Mouse (Mus musculus) frontal cortex, postnatal 10 days (tissue): Measurements from ENCODE around the gene Calm5.
A peak's percentile ranks its signal among the peaks of the same experiment; 100 is the strongest.
"Not testable (repeated sequence)": the region's sequence is repeated elsewhere in the genome, so short reads cannot be mapped to it uniquely, and the experiment has no call there.

Experiments used
- DNase-seq, 2 experiments: peaks; one replicate each; pipeline ENCODE4 v3.0.0; 2022; ENCODE audit warnings: low spot score in 2 of 2, mixed read lengths in 1 of 2

The Calm5 gene

DNA sequence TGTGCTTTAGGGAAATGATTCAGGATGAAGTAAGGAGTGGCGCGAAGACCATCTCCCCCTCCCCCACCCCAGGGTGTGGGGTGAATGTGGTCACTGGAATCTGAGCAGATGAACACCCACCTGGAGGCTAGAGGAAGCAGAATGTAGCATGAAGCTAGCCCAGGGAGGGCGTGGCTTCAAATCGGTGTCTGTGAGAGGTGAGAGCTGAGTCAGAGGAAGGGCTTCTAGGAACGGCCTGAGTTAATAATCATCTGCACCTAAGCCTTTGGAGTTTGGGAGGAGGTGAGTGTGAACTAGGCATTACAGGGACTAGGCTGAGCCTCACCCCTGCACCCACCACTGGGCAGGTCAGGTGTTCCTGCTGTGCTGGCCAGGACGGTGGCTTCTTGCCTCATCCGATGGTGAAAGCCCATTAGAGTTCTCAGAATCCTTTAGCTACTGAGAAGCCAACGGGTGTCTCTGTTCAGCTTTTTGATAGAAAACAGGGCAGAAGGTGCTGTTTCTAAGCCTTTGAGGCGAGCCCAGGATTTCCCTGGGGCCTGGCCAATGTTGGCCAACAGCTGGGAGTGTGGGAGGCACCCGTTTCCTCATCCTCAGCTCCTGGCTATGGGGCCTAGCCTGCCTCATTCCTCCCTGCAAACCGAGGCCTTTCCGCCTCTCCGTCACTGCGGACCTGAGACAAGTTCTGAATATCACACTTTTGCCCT is 11.8 kb downstream of the Calm5 start:
- no peak for DNase-seq

DNA sequence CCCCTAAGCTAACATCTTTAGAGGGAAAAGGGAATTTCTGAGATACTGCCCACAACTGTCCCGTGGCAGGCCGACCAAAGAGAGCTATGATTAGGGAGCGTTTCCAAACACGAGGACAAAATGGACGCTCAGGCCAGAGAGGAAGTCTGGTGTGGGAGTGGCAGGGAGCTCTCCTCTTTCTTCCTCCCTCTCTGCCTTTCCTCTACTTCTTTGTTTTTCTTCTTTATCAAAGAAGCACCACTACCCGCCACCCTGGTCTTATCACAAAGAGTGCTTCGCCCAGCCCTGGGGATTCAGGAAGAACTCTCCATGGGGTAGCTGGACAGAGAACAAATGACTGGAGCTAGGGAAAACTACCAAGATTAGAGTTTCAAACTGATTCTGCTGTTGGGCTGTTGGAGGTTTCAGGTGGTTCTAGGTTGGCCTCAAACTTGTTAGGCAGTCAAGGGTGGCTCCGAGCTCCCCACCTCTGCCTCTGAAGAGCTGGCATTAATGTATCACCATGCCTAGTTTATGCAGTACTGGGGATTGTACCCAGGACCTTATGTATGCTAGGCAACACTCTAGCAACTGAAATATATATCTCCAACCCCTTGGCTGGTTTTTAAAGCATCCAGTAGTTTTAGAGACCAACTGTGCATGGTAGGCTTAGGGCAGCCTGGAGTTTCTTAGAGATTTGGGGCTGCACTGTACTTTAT is 12.5 kb downstream of the Calm5 start:
- no peak for DNase-seq

DNA sequence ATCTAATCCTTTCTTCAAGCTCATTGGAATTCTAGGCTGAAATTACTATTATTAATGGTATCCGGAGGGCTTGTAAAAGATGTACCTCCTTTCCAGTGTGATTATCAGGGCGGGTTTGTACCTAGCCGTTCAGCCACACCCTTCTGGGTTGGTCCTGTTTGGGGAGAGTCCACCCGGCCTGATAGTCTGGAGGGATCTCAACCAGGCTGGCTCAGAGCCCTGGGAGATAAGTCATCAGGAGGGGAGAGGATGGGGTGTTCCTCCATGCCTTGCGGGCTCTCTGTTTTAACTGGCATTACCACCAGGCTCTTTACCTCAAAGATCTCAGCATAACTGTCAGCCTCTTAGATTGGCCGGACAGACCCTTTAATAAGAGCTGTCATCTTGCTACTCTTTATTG is 13.2 kb downstream of the Calm5 start:
- no peak for DNase-seq

DNA sequence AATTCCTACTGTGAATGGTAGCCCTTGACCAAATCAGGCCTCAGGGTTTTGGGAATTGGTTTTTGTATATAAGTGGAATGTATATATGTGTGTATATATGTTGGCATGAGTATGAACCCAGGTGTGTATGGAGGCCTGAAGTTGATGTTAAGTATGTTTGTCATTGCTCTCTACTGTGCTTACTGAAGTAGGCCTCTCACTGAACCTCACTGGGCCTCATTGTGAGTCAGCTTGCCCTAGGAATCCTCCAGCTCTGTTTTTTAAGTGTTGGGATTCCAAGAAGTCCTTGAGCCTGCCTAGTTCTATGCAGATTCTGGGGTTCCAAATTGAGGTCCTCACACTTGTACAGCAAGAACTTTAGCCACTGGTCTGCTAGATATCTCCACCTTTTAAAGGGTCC is 15.9 kb downstream of the Calm5 start:
- DNase-seq: no peak

DNA sequence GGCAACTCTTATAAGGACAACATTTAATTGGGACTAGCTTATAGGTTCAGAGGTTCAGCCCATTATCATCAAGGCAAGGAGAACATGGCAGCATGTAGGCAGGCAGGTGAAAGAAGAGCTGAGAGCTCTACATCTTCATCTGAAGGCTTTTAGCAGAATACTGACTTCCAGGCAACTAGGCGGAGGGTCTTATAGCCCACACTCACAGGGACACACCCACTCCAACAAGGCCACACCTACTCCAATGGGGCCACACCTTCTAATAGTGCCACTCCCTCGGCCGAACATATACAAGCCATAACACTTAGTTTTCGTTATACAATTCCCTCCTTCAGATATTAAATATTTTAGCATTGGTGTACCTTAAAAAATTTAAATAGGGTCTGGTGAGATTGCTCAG is 18.9 kb downstream of the Calm5 start:
- no peak for DNase-seq

DNA sequence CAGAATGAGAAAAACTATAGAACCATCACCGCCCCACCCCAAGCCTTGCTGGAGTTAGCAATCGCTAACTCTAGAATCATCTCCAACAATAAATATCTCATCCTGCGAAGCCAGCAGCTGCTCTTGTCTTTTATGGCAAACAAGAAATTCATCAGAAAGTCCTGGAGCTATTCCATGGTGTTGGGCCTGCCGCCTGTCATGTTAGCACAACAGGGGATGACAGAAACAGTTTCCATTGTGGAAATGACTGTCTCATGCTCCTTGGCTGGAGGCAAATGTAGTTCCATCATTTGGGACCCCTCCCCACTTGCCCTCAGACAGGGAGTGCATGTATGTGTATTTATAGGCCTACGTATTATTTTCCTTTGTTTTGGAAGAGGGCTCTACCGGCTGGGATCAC is 22.5 kb downstream of the Calm5 start:
- DNase-seq: no peak

DNA sequence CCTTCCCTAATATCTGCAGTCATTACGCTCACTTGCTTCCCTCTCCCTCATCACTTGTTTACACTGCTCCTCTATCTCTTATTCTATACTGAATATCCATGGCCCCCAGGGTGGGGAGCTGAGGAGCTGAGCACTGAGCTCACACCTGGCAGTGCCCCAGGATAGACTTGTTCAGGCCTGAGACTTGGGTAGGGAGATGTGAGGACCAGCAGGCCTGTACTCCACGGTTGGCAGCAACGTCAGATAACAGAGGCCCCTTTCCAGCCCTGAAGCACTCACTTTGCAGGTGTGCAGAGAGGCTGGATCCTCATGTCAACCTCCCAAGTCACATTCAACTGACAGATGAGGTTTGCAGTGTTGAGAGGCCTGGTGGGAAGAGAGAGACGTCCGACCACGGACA is 23.2 kb downstream of the Calm5 start:
- no peak for DNase-seq

DNA sequence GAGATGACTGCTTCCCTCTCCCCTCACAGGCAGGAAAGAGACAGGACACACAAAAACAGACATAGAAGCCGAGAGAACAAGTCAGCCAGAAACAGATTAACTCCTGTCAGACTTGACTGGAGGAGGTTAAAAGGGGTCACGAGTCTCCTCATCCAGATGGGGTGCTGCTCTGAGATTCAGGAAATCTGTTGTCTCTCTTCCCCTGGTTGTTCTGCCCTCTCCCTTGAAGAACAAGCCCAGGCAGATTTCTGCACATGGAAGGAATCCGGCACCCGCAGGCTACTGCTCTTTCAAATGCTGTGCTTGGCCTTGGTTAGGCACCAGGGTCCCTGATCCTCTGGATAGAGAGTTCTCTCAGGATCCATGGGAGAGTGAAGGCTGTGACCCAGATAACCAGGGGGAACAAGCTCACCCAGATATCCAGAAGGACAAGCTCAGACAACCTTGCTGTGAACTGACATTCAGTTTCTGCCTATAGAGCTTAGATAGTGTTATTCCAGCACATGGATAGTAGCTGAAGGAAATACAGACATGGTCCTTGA is 23.8 kb downstream of the Calm5 start:
- no peak for DNase-seq

DNA sequence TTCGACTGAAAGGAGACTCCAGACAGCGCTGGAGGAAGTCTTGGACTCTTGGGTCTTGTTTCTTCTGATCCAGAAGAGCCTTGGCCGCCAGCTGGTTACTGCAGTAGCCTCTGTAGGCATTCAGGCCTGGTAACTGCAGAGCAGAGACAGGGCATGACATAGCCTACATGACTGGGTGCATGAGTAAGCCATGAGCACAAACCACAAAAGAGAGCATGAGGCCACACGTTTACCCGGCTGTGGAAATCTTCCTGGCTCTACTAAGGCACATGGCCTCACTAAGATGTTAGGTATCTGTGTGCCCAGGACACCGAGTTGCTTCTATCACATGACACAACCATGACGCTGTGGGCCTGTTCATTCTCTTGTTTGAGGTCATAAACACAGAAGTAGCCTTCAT is 32.7 kb downstream of the Calm5 start:
- DNase-seq: no peak

DNA sequence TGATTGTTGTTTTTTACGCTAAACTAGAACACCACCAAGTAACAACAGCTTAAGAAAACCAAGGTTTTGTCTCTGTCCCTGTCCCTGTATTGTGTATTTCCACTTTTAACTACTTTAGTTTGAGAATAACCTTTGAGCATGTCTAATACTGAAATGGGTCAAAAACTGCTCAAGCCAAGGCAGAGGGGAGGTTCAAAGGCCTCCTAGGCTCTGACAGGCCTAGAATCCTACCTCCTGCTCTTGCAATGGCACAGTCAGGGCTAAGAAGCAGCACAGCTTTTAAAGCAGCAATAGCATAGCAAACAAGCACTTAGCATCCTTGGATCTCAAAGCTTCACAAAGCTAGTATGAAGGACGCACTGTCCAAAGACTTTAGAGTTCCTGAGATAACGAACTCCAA is 35.1 kb downstream of the Calm5 start:
- DNase-seq: no peak

DNA sequence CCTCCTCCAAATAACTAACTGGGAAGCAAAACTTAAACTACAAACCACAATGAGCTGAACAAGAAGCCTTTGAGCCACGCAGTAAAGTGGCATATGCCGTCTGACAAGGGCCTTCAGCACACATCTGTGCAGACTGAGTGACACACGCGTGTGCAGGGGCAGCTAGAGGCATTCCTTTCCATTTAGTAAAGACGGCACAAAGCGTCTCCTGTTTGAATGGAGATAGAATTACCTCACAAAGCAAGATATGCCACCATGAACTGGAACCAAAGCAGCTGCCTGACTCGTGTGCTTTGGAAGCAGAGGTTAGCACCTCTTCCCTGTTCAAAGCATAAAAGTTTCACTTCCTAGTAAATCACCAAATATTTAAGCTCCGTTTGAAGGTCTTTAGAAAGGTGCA is 36.1 kb downstream of the Calm5 start:
- no peak for DNase-seq

DNA sequence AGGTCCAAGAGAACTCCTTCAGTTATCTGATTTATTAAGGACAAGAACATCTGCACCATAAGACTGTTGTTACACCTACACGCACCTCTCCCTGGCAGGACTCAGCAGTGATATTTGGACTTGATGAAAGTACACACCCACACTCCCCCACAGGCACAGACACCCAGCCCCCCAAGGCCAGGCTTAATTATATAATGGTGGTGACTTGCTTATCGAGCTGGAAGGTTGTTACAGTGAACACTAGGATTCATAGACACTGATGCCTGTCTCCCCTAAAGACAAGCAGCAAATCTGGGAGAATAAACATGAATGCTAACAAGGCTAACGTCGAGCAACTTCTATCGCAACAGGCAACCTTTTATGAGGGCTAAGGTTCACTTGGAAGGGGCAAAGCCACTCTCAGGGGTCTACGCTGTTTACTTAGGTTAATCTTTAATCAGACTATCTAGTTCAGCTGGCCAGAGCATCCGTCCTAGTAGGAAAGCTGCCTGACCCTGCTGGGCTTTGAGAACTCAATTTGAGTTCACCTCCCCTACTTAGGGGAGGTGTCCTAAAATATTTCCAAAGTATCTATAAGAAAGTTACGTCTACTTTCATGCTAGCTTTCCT is 37.6 kb downstream of the Calm5 start:
- DNase-seq: no peak

DNA sequence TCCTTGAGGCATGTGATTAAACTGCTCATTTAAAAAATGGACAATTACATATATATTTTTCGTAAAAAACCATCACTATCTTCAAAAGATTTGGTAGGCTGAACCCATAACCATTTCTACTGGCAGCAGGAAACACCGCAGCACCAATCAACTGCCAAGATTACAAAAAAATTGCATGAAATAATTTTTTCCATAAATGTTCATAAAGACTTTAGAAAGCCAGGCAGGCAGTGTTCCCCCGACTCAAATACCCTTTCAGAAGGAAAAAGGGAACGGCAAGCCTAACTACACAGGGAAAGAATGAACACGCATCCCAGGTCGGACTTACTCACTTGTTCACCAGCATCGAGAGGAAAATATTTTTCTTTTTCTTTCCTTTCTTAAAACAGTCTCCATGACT is 38.6 kb downstream of the Calm5 start:
- no peak for DNase-seq

DNA sequence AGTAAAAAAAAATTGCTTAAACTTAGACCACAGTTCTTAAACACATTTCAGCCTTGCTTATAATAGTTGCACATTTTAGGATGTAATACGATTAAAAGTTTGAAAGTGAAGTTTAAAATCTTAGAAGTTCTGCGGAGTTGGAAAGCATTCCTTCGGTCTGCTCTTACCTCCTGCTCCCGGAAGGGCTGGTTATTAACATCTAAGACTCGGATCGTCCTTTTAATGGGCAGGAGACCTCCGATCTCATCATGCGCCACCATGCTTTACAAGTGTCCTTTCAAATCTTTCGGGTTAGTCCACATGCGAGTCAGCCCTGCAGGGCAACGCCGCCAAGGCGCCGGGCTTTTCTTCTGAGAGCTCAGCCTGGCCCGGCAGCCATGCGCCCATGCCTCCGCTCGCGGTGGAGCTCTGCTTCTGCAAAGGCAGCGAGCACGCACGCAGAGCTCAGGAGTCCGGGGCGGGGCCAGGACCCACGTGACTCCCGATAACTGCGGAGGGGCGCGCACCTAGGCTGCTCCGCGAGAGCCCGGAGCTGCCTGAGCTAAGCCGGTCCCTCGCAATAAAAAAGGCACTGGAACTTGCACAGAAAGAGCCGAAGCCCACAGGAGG is 39.3 kb downstream of the Calm5 start:
- DNase-seq: peak; percentile 71 to 82

DNA sequence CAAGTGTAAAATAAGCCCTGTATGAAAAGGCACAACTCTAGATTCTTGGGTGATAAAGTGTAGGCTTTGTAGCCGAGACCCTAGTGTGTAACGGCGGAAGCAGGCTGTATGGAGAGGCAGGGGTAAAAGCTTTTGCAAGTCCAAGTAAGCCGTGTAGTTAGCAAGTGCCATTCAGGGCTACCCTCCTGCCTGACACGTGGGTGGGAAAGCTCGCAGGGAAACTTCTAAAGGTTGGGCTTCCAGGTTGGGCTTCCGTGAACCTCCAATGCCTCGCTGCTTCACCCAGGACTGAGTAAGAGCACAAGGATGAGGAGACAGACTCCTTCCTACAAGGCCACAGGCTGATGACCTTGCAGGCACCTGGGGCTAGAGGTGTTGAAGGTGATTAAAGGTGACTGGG is 40.6 kb downstream of the Calm5 start:
- no peak for DNase-seq

DNA sequence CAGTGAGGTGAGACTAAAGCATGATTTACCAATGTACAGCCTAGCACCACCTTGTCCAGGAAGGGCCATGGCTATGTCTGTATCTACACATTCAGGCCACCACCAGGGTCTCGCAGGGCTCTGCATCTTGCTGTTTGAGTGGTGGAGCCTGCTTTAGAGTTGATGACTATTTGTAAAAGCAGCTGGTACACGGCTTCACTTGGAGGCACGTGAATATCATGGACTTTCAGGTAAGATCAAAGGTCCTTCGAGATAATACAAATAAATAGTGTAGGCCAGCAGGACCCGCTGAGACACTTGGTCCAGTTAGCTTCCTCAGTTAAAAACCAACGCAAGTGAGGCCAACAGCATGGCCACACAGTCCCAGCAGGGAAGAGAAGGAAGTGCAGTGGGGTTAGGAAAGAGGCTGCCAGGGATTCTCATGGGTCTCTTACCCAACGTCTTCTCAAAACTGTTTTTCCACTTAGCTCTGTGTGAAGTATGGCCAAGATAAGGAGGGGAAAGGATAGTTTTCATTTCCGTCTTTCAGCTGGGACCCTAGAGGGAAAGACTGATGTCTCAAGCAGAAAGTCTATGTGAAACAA is 41.5 kb downstream of the Calm5 start:
- no peak for DNase-seq

DNA sequence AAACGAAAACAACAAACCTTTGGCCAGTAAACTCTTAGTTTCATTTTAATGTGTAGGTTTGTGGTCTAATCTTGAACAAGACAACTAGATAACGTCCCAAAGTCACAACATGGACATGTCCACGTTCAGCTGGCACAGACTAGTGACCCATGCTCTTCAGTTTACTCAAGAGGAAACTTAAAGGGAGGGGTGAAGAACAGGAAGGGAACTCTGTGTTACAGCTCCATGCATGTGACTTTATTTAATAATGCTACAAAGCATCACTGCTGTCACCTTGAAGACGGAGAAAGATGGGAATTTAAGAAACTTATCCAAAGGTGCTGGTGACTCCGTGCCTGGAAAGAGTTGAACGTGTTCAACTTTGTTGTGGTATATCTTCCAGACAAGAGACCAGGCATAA is 42.1 kb downstream of the Calm5 start:
- DNase-seq: no peak

DNA sequence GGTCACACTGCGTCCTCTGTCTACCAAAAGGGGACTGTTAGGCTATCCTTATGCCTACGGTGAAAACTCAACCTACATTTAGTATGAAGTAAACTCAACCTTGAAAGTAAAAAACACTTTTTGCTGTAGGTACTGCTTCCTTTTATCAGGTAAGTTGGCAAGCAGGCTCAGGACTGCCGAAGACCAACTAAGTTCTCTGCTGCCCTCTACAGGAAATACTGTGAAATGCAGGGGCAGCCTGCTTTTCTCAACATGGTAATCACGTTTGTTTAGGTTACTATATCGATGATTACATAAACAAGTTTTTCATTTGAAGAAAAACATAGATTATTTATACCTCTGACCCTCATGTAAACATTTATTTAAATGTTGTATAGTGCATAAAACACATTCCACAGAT is 42.9 kb downstream of the Calm5 start:
- DNase-seq: peak in 1 of 2 experiments; percentile 54

DNA sequence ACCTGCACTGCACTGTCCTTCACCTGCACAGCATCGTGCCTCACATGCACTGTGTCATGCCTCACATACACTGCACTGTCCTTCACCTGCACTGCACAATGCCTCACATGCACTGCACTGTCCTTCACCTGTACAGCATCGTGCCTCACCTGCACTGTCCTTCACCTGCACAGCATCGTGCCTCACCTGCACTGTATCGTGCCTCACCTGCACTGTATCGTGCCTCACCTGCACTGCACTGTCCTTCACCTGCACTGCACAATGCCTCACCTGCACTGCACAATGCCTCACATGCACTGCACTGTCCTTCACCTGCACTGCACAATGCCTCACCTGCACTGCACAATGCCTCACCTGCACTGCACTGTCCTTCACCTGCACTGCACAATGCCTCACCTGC is 44.2 kb downstream of the Calm5 start:
- not testable (repeated sequence) for DNase-seq

DNA sequence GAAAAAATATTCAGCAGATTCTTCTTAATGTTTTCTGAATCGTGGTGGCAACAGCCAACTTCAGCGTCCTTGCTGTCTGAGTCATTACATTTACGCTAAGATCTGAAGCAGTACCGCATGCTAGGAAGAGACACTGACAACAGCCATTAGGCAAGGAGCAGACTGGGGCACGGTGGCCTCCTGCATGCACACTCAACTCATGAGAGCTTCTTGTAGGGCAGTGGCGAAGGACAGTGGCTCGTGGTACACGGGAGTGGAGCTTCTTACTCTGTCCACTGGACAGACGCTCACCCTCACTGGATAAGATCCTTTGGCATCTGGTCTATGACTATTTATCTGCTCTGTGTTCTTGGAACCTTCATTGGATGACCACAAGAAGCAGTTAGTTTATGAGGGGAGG is 45.3 kb downstream of the Calm5 start:
- DNase-seq: no peak
